Mouse (Mus musculus): Measurements from ENCODE around the gene Nrf1. TPM values are rescaled to one million over a fixed set of nuclear protein-coding genes. Genes with fewer than 3 reads are reported as not detected.

The Nrf1 gene
- polyA plus RNA-seq, 1 experiment = 66.8 TPM

DNA sequence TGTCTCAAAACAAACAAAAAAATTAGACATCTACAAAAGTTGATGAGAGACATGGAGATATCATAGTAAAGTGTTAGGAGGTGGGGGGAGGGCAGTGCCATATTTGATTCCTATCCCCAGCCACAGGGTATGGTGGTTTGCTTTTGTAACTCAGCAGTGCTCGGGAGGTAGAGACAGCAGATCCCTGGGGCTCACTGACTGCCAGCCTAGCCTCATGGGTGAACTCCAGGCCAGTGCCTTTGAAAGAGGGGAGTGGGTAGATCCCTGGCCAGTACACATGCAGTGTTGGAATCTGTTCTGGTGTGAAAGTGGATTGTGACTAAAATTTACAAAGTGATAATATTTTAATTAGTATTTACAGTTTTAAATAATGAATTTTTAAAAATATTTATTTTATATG lies 75.6 kb downstream of the Nrf1 start:
- H3K36me3 ChIP-seq (ENCODE audit: control insufficient read depth, insufficient read depth, low read length, poor library complexity, severe bottlenecking) = peaks cover 24% of the 10 kb centered on the region
- H3K27me3 ChIP-seq (ENCODE audit: control insufficient read depth, insufficient read depth, low read length, poor library complexity, severe bottlenecking) = no peaks in the 10 kb centered on the region
- H3K9me3 ChIP-seq (replicated peaks; ENCODE audit: control insufficient read depth, insufficient read depth, low read length, poor library complexity, severe bottlenecking) = no peaks in the 10 kb centered on the region
- H3K27ac ChIP-seq (ENCODE audit: insufficient read depth, low read length) = no peak overlapping the region
- no peak overlapping the region for H3K4me3 ChIP-seq (ENCODE audit: low read depth, low read length)
- no peak overlapping the region for H3K9ac ChIP-seq (ENCODE audit: low read depth, poor library complexity, severe bottlenecking)
- no peaks in the 10 kb centered on the region for H3K4me1 ChIP-seq (ENCODE audit: control insufficient read depth, insufficient read depth, low read length)
- TF ChIP-seq CTCF (IDR thresholded peaks at IDR 0.05; ENCODE audit: low read depth, low read length) = no peak
- TF ChIP-seq POLR2A (IDR thresholded peaks at IDR 0.05; ENCODE audit: insufficient read depth, low read length) = no peak
- no peak for TF ChIP-seq EP300 (IDR thresholded peaks at IDR 0.05; ENCODE audit: insufficient read depth, low read depth, low read length)

DNA sequence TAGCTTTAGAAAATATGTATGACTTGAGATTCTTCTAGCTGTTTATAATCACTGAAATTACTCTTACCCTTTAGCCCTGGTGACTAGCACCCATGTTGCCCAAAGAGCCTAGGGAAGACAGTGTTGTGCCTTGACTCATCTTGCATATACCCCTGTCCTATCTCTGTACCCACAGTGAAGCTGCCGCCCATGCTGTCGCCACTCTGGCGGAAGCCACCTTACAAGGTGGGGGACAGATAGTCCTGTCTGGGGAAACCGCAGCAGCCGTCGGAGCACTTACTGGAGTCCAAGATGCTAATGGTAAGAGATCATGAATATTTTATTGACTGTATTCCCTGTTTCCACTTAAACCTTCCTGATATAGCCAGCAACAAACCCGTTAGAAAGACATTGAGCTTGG lies 78.3 kb downstream of the Nrf1 start:
- no peak overlapping the region for H3K9ac ChIP-seq (ENCODE audit: low read depth, poor library complexity, severe bottlenecking)
- no peak overlapping the region for H3K4me3 ChIP-seq (ENCODE audit: low read depth, low read length)
- H3K27ac ChIP-seq (ENCODE audit: insufficient read depth, low read length) = no peak overlapping the region
- no peaks in the 10 kb centered on the region for H3K27me3 ChIP-seq (ENCODE audit: control insufficient read depth, insufficient read depth, low read length, poor library complexity, severe bottlenecking)
- H3K9me3 ChIP-seq (replicated peaks; ENCODE audit: control insufficient read depth, insufficient read depth, low read length, poor library complexity, severe bottlenecking) = no peaks in the 10 kb centered on the region
- no peaks in the 10 kb centered on the region for H3K4me1 ChIP-seq (ENCODE audit: control insufficient read depth, insufficient read depth, low read length)
- TF ChIP-seq CTCF (IDR thresholded peaks at IDR 0.05; ENCODE audit: low read depth, low read length) (no peak), POLR2A (IDR thresholded peaks at IDR 0.05; ENCODE audit: insufficient read depth, low read length) (no peak), EP300 (IDR thresholded peaks at IDR 0.05; ENCODE audit: insufficient read depth, low read depth, low read length) (no peak)
- H3K36me3 ChIP-seq (ENCODE audit: control insufficient read depth, insufficient read depth, low read length, poor library complexity, severe bottlenecking) = peaks cover 16% of the 10 kb centered on the region

GRCm38 (mm10) chr6:30126766-30127165 lies 79.0 kb downstream of the Nrf1 start:
- Histone ChIP-seq H3K9me3 (replicated peaks; ENCODE audit: control insufficient read depth, insufficient read depth, low read length, poor library complexity, severe bottlenecking) (no peaks in the 10 kb centered on the region), H3K4me1 (ENCODE audit: control insufficient read depth, insufficient read depth, low read length) (no peaks in the 10 kb centered on the region), H3K4me3 (ENCODE audit: low read depth, low read length) (no peak overlapping the region), H3K27me3 (ENCODE audit: control insufficient read depth, insufficient read depth, low read length, poor library complexity, severe bottlenecking) (no peaks in the 10 kb centered on the region), H3K36me3 (ENCODE audit: control insufficient read depth, insufficient read depth, low read length, poor library complexity, severe bottlenecking) (peaks cover 15% of the 10 kb centered on the region), H3K27ac (ENCODE audit: insufficient read depth, low read length) (no peak overlapping the region), H3K9ac (ENCODE audit: low read depth, poor library complexity, severe bottlenecking) (no peak overlapping the region)
- TF ChIP-seq POLR2A (IDR thresholded peaks at IDR 0.05; ENCODE audit: insufficient read depth, low read length) (no peak), EP300 (IDR thresholded peaks at IDR 0.05; ENCODE audit: insufficient read depth, low read depth, low read length) (no peak), CTCF (IDR thresholded peaks at IDR 0.05; ENCODE audit: low read depth, low read length) (no peak)

GRCm38 (mm10) chr6:30132399-30132798 lies 84.6 kb downstream of the Nrf1 start:
- TF ChIP-seq POLR2A (IDR thresholded peaks at IDR 0.05; ENCODE audit: insufficient read depth, low read length) = no peak
- TF ChIP-seq EP300 (IDR thresholded peaks at IDR 0.05; ENCODE audit: insufficient read depth, low read depth, low read length) = no peak
- TF ChIP-seq CTCF (IDR thresholded peaks at IDR 0.05; ENCODE audit: low read depth, low read length) = no peak
- no peaks in the 10 kb centered on the region for H3K4me1 ChIP-seq (ENCODE audit: control insufficient read depth, insufficient read depth, low read length)
- H3K27me3 ChIP-seq (ENCODE audit: control insufficient read depth, insufficient read depth, low read length, poor library complexity, severe bottlenecking) = no peaks in the 10 kb centered on the region
- peaks cover 10% of the 10 kb centered on the region for H3K36me3 ChIP-seq (ENCODE audit: control insufficient read depth, insufficient read depth, low read length, poor library complexity, severe bottlenecking)
- no peak overlapping the region for H3K27ac ChIP-seq (ENCODE audit: insufficient read depth, low read length)
- no peaks in the 10 kb centered on the region for H3K9me3 ChIP-seq (replicated peaks; ENCODE audit: control insufficient read depth, insufficient read depth, low read length, poor library complexity, severe bottlenecking)
- H3K4me3 ChIP-seq (ENCODE audit: low read depth, low read length) = no peak overlapping the region
- no peak overlapping the region for H3K9ac ChIP-seq (ENCODE audit: low read depth, poor library complexity, severe bottlenecking)

GRCm38 (mm10) chr6:30135590-30135989 lies 87.8 kb downstream of the Nrf1 start:
- H3K9ac ChIP-seq (ENCODE audit: low read depth, poor library complexity, severe bottlenecking) = no peak overlapping the region
- no peak for TF ChIP-seq EP300 (IDR thresholded peaks at IDR 0.05; ENCODE audit: insufficient read depth, low read depth, low read length)
- no peak for TF ChIP-seq CTCF (IDR thresholded peaks at IDR 0.05; ENCODE audit: low read depth, low read length)
- no peak for TF ChIP-seq POLR2A (IDR thresholded peaks at IDR 0.05; ENCODE audit: insufficient read depth, low read length)
- H3K27ac ChIP-seq (ENCODE audit: insufficient read depth, low read length) = no peak overlapping the region
- H3K27me3 ChIP-seq (ENCODE audit: control insufficient read depth, insufficient read depth, low read length, poor library complexity, severe bottlenecking) = no peaks in the 10 kb centered on the region
- no peaks in the 10 kb centered on the region for H3K9me3 ChIP-seq (replicated peaks; ENCODE audit: control insufficient read depth, insufficient read depth, low read length, poor library complexity, severe bottlenecking)
- peaks cover 11% of the 10 kb centered on the region; the same call in 1 of the 2 replicates for H3K36me3 ChIP-seq (ENCODE audit: control insufficient read depth, insufficient read depth, low read length, poor library complexity, severe bottlenecking)
- no peaks in the 10 kb centered on the region for H3K4me1 ChIP-seq (ENCODE audit: control insufficient read depth, insufficient read depth, low read length)
- no peak overlapping the region for H3K4me3 ChIP-seq (ENCODE audit: low read depth, low read length)

DNA sequence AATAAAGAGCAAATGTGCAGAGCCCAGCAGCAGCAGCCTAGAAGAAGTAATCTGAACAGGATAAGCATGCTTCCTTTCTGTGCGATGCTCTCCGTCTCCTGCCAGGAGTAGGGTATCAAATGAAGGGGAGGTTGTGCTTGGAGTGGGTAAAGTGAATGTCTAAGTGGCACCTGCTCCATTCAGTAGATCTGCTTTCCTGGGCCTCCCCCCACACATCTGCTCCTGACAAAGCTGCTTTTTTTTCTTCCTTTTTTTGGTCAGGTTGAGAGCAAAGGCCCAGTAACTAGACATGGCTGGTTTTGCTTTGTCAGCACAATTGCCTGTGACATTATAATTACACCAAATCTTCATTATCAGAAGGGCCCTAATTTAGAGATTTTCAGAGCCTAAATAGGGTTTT lies 89.4 kb downstream of the Nrf1 start:
- H3K4me1 ChIP-seq (ENCODE audit: control insufficient read depth, insufficient read depth, low read length) = no peaks in the 10 kb centered on the region
- H3K9me3 ChIP-seq (replicated peaks; ENCODE audit: control insufficient read depth, insufficient read depth, low read length, poor library complexity, severe bottlenecking) = no peaks in the 10 kb centered on the region
- TF ChIP-seq EP300 (IDR thresholded peaks at IDR 0.05; ENCODE audit: insufficient read depth, low read depth, low read length) (no peak), POLR2A (IDR thresholded peaks at IDR 0.05; ENCODE audit: insufficient read depth, low read length) (no peak), CTCF (IDR thresholded peaks at IDR 0.05; ENCODE audit: low read depth, low read length) (no peak)
- H3K27ac ChIP-seq (ENCODE audit: insufficient read depth, low read length) = no peak overlapping the region
- H3K27me3 ChIP-seq (ENCODE audit: control insufficient read depth, insufficient read depth, low read length, poor library complexity, severe bottlenecking) = no peaks in the 10 kb centered on the region
- peaks cover 11% of the 10 kb centered on the region; the same call in 1 of the 2 replicates for H3K36me3 ChIP-seq (ENCODE audit: control insufficient read depth, insufficient read depth, low read length, poor library complexity, severe bottlenecking)
- no peak overlapping the region for H3K4me3 ChIP-seq (ENCODE audit: low read depth, low read length)
- H3K9ac ChIP-seq (ENCODE audit: low read depth, poor library complexity, severe bottlenecking) = no peak overlapping the region

Measured in ES-Bruce4 (cell line).